Mouse (Mus musculus) layer of hippocampus, postnatal 14 days (tissue): ENCODE measurements at regions not wholly inside any gene's neighbourhood (a gene's known extent, or its start where the extent isn't known, plus 50 kb on each side); places are given as distances from the start of the nearest gene placed in this dataset.

Experiments used
- DNase-seq, 2 experiments: peaks; one replicate each; pipeline ENCODE4 v3.0.0; 2021 to 2022; ENCODE audit warnings: low spot score in 2 of 2, mixed read lengths in 1 of 2

DNA sequence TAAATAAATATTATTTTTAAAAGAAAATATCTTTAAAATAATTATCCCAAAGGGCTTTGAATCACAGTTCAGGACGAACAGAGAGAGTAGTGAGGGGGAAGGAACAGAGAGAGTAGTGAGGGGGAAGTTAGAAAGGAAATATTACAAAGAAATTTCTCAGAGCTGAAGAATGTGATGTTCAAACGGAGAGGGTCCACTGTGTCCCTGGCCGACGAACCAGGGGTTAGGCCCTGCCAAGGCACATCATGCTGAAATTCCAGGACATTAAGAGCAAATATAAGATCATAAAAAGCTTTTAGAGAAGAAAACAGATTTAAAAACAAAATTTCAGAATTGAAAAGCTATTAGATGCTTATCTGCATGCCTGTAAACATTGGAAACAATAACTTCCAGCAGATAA, 61.6 kb downstream of the Skor1 start:
- DNase-seq = no peak

DNA sequence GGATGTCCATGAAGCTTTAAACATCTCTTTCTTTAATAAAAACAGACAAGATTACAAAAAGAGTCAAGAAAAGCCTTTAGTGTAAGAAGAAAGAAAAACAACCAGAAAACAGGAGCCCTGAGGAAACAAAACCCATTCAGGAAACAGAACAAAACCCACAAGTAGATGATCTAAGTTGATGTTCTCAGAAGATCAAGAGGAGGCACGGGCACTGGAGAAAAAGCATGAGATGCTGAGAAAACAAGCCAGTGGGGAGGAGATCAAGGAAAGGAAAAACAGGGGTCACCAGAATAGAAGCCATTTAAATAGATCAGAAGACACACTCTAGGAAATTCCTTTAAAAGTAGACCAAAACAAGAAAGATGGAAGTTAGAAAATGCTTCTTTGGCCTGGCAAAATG, 62.1 kb downstream of the Skor1 start:
- no peak for DNase-seq

DNA sequence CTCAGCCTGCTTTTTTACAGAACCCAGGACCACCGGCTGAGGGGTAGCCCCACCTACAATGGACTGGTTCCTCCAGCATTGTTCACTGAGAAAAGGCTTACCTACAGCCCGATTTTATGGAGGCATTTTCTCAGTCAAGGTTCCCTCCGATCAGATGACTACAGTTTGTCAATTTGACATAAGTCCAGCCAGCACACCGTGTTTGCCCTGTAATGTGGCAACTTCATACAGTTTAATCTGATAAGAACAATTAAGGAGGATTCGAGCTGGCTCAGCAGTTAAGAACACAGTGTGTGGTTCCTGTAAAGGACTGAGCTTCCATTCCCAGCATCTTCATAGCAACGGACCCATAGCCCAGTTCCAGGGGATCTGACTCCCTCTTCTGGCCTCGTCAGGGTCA, 65.9 kb downstream of the Skor1 start:
- DNase-seq = no peak

DNA sequence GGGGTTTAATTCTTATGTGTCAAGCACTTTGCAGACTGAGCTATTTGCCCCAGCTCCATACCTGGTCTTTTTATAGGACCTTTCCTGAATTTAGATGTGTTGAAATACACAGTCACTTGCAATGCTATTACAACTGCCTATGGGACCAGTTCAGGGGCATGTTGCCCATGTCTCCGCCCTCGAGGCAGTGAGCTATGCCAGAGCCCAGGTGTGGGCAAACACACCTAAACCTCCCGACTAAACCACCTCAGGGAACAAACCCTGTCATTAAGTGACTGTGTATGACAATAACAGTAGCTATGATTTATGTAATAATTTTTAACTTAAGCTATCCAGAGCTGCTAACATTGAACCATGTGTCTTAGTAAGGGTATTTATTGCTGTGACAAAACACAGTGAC, 66.5 kb downstream of the Skor1 start:
- no peak for DNase-seq

DNA sequence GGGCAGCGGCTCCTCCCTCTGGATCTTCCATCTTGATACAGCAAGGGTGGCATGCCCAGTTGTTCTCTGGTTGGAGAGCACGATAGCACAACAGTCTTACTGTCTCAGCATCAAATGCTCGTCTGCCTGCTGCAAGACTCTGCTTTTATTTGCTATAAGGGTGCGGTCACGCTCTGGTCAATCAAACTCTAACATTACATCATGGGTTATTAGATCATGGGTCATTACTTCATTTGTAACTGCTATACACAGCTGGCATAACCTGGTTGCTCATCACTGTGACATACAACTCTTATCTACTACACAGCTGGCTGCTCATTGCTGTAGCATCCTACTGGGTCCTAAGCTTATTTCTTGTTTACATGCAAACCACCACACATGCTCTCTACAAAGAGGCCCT, 68.4 kb downstream of the Skor1 start:
- no peak for DNase-seq

DNA sequence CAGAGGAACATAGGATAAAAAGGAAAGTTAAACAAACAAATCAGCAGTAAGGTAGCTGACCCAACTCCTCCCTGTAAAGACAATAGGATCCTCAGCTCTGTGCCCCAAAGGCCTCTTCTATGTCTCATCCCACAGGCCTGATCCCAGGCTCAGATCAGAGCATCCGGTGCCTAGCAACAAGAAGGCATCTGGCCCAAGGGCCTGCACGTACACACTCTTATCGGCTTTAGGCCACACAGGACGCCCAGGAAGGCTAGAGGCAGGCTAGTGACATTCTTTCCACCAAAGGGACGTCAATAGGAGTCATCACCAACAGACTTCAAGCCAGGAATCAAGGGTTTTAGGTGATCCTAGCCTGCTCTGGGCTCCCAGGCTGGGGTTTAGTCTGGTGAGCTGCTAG, 73.5 kb downstream of the Skor1 start:
- no peak for DNase-seq

DNA sequence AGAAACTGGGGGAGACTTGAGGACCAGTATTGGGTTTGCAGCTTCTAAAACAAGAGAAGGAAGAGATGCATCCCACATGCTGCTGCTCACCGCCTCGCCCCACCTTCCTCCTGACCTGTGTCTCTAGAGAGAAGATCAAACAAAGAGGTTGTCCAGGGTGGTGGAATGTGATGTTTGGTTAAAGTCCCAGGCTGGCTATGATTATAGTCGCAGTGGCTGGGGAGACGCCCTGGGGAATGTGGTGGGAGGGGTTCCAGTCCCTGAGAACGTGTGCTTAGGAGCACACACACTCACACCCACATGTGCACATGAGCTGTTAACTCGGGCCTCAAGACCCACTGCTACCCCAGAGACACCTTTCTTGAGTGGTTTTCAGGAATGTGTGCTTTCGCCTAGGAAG, 74.0 kb downstream of the Skor1 start:
- DNase-seq = no peak

DNA sequence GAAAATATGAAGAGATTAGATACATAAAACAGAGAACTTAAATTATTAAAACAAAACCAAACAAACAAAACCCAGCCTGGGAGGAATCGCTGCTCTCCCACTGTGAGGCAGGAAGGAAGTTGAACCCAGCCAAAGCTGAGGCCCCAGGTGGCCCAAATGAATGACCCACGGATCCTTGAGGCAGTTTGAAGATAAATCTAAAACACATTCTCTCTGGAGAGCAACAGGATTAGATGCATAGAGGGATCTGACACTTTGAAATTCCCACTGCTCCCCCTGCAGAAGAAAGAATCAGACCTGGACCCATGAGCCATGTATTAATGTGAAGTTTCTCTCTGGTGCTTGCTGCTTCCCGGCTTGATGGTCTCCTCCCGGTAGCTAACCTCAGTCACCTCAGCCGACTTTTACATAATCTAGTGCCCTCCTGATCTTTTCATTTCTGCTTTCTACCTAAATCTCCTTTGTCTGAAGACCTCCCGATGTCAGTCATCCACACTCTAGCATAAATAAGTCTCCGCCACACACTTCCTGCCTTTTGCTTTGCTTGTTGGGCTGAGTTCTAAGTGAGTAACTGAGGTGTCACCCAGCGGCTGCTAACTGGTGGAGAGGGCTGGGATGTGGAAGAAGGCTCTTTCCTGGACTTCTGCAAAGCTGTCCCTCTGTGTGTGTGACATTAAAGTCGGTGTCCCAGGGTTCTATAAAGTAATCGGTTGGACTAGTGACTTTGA, 74.6 kb downstream of the Skor1 start:
- DNase-seq = no peak

DNA sequence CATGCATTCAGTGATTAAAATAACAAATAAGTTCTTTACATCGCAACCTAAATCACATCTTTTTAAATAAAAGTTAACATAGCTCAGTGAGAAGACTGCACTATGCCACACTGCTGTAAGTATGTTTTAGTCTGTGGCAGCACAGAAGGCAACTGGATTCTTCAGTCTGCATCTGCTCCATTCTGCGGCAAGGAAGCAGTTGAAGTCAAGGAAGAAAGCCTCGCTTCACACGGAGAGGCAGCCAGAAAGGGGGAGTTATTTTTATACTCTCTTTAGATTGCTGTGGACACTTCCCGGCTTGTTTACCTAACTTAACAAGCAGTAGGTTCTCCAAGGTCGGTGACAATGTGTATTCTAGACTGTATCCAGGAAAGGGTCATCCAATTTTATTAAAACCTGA, 77.7 kb downstream of the Skor1 start:
- DNase-seq = no peak

DNA sequence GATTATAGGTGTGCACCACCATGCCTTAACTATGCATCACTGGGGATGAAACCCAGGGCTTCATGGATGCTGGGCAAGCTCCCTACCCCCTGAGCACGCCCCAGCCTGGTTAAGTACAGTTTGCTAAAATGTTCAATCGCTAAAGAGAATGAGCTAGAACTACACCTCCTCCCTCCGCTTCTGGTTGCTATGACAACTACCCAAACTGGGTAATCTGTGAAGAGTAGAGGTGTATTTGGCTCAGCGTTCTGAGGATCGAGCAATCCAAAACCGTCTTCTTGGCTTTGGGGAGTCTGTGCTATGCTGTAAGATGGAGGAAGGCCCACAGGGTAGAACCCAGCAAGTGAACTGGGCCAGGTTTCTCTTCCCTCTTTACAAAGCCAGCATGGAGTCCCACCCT, 78.8 kb downstream of the Skor1 start:
- DNase-seq = peak in 1 of 2 experiments; percentile 40

DNA sequence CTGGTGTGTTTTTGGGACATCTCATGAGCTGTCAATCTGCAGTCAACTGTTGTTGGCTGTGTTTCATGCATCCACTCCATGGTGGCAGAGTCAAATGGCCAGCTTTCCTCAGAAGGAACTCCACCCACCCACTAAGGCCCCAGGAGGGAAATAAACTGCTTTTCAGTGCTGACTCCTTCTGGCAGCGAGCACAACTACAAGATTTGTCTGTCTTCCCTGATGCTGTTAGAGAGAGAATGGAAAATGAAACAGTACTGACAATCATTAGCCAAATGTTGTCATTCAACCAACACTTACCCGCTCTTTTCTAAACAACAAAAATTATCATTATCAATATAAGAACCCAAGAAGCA, 79.3 kb upstream of the Pias1 start:
- no peak for DNase-seq

DNA sequence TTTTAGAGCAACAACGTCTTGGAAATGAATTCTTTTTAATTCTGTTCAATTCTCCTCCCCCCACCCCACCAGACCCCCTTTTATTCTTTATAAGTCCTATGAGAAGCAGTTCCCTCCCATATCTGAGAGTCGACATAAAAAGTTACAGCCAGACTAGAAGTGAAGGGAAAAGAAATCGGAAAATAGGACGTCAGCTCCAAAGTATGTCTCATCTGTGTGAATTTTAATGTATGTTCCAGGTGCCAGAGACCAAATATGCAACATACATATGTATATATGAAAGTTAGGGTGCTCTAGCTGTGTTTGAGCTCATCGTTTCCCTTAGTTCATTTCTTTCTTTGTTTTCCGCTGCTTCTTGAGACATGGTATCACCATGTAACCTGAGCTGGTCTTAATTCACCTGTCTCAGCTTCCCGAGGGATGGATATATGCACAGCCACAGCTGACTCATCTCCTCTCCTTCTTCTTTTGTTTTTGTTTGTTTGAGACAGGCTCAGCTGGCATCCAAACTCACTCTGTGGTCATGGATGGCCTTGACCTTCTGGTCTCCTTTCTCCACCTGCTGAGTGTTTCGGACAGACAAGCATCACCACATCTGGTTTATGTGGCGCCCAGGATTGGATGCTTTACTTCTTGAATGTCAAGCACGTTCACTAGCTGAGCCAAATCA, 78.8 kb upstream of the Pias1 start:
- DNase-seq = no peak

DNA sequence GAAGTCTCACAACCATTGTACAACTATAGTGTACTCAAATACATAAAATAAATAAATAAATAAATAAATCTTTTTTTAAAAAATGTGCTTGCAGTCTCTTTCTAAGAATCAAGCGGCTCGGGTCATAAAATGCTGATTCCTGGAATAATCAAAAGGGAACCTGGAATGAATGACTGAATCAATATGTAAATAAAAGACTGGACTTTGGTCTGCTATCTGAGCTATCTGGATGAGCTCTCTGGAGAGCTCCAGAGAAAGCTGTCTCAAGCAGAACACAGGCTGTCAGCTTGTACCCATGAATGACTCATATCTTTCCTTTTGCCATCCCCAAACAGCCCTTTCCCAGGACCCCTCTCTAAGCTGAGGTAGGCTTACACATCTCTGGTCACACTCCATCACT, 75.8 kb upstream of the Pias1 start:
- DNase-seq = no peak

DNA sequence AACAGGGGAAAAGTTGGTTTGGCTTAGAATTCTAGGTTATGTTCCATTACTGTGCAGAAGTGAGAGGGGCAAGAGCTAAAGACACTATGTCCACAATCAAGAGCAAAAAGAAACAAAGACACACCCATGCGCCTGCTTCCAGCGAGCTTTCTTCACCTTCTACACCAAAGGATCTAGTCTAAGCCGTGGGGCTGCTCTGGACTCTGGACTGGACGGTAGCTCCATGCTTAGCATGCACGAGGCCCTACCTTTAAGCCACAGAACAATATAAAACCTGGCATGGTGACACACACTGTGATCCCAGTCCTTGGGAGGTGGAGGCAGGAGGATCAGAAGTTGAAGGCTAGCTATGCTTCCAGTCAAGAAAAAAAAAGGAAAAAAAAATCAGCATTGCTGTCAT, 73.0 kb upstream of the Pias1 start:
- no peak for DNase-seq

DNA sequence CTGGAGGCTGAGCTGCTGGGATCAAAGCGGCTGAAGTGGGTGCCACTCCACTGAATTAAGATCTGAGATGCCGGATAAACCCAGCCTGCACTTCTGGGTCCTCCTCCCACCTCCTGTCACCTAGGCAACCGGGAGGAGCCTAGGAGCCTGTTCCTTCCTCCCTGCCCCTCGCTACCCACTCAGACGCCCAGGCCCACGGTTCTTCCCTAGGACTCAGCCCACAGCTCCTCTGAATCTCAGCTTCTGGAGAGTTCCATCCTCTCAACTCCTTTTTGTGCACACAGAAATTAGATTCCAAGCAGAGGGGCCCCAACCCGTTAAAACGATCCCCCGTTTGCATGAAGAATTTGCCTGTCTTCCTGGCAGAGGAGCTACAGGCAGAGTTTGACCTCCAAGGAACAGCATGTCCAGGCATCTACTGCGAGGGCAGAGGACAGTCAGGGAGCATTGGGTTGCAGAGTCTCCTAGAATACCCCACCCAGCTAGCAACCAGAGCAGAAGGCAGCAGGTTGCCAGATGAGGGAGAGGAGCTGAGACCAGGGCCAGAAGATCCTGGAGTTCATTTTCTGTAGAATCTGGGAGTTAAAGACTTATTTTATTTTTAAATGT, 71.6 kb upstream of the Pias1 start:
- DNase-seq = peak; percentile 61 to 82

DNA sequence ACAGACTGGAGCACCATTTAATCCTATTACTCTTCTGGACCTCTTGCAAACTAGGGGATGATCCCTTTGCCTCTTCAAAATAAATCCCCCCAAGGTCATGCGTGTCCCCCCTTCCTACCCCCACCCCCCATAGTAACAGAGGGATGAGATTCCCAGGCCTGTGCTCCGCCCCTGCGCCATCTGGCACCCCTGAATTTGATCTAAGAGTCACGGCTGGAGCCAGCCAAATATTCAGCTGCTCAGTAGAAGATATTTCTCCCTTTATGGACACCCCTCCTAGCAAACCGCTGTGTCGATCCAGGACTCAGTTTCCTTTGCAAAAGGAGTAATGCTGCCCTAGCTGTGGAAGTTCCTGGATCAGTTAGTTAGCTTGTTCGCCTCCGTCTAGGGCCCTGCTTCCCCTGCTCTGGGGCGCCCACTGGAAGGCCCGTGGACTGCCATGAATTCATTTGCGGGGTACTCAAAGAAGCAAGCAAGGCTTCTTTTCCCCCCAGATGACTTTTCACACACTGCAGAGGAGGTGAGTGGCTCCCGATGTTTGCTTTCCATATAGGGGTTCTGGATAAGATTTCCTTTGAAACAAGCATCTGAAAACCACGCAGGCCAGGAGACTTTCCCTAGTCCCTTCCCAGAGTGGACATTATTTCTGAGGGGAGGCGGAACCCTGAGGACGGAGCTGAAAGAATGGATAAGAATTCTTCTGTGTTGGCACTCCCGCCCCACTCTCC, 70.9 kb upstream of the Pias1 start:
- no peak for DNase-seq

DNA sequence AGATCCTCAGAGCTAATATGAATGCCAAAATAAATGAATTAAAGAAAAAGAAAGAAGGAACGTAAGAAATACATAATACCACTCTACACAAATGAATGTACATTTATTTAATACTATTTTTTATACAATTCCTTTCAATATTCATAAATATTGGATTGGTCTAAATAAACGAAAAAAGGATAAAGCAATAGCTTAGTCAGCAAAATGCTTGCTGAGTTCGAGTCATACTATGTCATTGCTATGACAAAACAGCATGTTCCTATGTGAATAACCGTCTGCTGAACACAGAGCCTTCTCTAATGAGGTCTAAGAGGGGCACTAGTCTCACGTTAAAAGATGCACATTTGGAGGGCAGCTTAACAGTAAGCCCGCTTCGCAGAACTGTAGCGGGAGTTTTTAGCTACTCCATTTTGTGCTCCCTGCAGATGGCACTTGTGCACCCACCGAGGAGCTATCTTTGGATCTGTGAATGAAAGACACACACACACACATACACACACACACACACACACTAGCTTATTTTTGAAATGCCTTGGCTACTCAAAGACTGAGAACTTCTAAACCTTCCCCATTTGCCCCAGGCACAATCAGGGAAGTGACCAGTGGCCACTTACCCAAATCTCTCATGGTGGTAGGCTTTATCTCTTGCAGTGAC, 69.1 kb upstream of the Pias1 start:
- DNase-seq = no peak

DNA sequence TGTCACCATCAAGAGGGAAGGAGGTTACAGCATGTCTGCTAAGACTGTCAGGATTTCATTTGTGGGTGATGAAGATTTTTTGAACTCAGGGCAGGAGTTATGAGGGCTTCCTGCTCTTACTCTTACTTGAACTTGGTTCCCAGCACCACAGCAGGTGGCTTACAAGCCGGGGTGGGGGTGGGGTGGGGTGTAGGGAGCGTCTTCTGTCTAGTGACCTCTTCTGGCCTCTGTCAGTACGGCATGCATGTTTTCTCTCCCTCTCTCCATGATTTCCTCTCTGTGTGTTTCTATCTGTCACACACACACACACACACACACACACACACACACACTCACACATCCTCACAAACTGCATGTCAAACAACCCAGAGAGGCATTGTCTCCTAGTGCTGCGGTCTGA, 64.5 kb upstream of the Pias1 start:
- no peak for DNase-seq

DNA sequence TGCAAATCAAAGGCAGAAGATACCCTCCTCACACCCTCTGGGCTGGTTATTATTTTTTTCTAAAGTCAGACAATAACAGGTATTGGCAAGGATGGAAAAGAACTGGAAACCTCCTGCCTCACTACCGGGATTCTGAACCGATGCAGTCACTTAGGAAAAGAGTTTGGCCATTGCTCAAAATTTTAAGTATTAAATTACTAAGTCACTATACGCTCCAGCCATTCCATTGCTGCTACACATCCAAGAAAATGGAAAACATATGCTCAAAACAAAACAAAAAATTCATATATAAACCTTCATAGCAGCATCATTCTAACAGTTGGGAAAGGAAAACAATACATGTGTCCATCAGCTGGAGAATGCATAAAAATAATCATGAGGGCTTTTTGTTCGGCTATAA, 63.9 kb upstream of the Pias1 start:
- no peak for DNase-seq

DNA sequence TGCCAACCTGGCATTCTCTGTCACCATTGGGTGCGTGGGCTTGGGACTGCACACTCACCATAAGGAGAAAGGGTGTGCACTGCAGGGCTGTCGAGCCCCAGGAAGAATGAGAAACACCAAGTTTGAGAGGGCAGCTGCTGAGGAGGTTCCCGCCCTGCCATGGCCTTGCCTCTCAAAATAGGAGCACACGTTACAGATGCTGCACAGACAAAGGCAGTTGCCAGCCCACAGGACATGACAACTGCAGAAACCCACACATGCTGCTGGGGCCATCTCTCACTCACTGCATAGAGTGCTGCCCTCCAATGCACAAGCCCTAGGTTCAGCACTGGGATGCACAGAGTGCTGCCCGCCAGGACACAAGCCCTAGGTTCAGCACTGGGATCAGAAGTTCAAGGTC, 61.6 kb upstream of the Pias1 start:
- no peak for DNase-seq

DNA sequence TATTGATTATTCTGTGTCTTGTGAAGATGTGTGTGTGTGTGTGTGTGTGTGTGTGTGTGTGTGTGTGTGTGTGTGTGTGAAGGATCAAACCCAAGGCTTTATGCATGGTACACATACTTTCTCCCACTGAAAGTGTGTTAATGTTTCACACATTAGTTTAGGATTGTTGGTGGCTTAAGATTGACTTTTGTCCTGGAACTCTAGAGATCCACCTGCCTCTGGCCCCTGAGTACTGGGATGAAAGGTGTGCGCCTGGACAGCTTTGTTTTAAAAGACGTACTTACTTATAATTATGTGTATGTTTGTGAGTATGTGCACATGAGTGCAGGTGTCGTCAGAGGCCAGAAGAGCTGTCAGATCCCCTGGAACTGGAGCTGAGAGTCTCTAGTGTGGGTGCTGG, 59.3 kb upstream of the Pias1 start:
- no peak for DNase-seq

DNA sequence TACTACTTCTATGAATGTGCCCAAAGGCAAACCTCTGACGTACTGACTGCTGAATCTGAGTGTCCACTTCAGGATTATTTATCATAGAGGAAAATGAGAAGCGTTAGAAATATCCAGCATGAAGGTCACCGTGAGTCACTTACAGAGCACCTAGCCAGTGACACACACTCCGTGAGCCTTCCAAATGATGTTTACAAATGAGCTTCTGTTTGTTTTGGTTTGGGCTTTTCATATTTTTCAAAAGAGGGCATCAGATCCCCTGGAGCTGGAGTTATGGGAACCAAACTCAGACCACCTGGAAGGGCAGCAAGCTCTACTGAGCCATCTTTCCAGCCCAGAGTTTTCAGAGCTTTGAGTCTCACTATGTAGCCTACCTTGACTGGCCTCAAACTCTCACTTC, 57.8 kb upstream of the Pias1 start:
- no peak for DNase-seq
